Mouse (Mus musculus): ENCODE measurements around the gene Fyn. TPM values are rescaled to one million over a fixed set of nuclear protein-coding genes. Genes with fewer than 3 reads are reported as not detected.

Gene Fyn
- total RNA-seq, 2 experiments from 2014 or later, result 116 to 117 TPM

DNA sequence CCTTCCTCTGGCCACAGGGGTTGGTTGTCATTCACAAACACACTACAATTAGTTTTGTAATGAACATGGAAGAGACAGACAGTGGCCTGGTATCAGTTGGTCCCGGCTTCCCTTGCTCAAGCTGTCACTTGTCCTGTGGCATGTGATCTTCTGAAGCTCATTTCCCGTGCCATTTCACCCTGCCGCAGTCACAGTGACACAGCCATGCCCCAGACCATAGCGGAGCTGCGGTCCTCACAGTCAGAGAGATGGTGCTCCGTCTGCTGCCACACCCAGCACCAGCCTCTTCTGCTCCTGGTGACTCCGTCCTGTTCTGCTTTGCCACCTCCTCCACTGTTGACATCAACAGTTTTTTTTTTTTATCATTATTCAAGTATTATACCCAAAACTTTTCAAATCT, 49.7 kb downstream of the Fyn start:
- no peak for DNase-seq (ENCODE audit: extremely low spot score in 1 of 2, low spot score in 2 of 2)
- intact Hi-C loops (cut with DNase I), result loop anchor here (5.0 kb wide), 1 partner anchor 46 kb away; no protein-coding TSS in a partner anchor
- TF ChIP-seq CTCF (IDR thresholded peaks at IDR 0.05), result no peak
- Histone ChIP-seq H3K4me3 (no peak overlapping the region), H3K27ac (no peak overlapping the region)

DNA sequence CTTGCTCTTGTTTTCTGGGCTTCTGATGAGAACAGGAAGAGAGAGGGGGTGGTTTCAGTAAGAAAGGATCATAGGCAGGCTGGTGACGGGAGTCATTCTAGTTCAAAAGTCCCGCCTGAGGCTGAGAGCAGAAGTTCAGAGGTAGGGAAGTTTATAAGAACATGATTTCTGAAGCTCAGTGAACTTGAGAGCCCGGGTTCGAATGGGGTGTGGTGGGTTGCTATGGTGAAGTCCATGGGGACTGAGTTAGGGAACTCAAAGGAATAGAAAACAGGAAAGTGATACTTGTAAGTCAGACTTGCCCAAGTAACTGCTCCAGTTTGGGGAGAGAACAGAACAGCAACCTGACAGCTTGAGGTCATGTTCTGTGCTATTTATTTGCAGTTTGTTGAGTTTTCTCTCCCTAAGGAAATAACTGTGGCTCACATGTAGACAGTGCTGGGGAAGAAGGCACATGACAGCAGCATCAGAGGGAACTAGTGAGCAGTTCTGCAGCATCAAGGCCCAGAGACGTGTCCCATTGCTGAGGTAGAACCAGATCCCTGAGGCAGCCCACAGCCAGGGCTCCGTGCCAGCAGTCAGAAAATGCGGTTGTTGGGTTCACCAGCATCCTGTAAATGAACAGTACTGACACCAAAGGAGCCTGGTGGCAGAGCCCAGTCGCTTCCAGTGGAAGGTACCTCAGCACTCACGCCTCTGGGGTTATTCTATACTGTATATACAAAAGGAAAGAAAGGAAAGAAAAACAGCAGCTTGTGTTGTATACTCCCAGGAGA, 52.4 kb downstream of the Fyn start:
- no peak overlapping the region for H3K4me3 ChIP-seq
- no peak for TF ChIP-seq CTCF (IDR thresholded peaks at IDR 0.05)
- no peak overlapping the region for H3K27ac ChIP-seq
- no peak for DNase-seq (ENCODE audit: extremely low spot score in 1 of 2, low spot score in 2 of 2)
- intact Hi-C loops (cut with DNase I), result no loop called here

DNA sequence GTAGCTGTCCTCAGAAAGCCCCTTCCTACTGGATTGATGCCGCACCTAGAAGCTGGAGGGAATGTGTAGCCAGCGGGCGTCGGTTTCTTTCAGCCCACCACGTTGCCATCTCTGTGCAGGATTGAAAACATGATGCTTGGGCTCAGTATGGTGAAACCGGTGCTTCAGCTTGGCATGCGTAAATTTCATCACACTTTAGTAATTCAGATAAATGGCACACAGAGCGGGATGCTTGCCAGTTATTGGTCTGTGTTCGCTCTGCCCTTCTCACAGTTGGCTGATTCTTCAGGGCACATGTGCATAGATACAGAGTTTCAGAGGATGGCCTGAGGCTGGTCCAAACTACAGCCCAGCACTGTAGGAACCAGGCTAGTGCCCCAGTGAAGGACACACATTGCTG, 53.1 kb downstream of the Fyn start:
- intact Hi-C loops (cut with DNase I), result no loop called here
- TF ChIP-seq CTCF (IDR thresholded peaks at IDR 0.05), result no peak
- Histone ChIP-seq H3K4me3 (no peak overlapping the region), H3K27ac (no peak overlapping the region)
- no peak for DNase-seq (ENCODE audit: extremely low spot score in 1 of 2, low spot score in 2 of 2)

DNA sequence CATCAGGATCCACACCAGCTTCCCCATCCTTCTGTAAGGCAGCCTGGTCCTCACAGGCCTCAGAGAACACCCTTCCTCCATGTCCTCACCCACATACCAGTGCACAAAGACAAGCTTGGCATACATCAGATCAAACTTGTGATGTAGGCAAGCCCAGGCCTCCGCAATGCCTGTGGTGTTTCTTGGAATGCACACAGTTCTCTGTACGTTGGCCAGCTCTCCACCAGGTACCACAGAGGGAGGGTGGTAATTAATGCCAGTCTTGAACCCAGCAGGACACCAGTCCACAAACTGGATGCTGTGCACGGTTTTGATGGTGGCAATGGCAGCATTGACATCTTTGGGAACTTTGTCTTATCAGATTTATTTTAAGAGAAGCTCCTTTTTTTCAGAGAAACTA, 56.0 kb downstream of the Fyn start:
- DNase-seq (ENCODE audit: extremely low spot score in 1 of 2, low spot score in 2 of 2), result no peak
- no peak overlapping the region for H3K27ac ChIP-seq
- no peak overlapping the region for H3K4me3 ChIP-seq
- intact Hi-C loops (cut with DNase I), result no loop called here
- TF ChIP-seq CTCF (IDR thresholded peaks at IDR 0.05), result no peak

DNA sequence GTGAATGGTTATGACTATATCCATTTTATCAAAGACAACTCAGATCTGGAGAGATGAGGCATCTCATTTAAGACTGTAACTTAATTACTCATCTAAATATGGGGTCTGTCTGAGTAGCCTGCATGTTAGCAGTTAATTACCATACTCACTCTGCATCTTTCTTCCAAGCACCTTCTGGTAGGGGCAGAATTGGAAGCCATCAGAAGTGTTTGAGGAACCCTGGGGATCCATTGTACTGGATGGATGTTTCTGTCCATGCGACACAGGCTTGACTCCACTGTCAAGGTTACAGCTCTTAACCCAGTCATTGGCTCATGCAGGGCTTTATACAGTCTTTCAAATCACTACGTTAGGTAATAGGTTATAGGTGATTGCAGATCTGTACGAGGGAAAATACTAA, 57.4 kb downstream of the Fyn start:
- intact Hi-C loops (cut with DNase I), result no loop called here

DNA sequence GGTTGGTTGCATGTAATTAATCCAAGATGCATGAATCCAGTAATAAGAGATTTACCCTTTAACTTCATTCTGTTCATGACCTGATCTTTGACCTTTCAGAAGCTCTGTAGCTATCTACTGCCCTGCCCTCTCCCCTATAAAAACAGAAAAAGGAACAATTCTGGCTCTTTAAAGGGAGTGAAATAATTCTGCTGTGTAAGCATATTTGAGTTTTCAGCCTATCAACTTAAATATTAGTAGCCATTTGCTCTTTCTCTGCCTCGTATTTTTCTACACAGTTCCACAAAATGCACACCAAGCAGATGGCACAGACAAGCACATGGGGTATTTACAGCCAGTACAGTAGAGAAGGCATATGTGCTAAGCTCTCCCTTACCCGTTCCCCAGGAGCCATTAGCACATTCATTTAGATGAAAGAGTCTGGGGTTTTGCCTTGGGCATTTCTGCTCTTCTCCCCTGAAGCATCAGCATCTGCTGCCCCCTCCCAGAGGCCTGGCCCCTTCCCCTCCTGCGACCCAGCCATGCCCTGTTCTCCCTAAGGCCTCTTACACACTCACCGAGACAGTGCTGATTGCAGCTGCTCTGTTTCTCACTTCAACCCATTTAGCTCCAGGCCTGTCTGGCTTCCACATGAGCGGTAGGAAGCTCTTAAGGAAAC, 58.3 kb downstream of the Fyn start:
- Histone ChIP-seq H3K4me3 (no peak overlapping the region), H3K27ac (no peak overlapping the region)
- no peak for DNase-seq (ENCODE audit: extremely low spot score in 1 of 2, low spot score in 2 of 2)
- TF ChIP-seq CTCF (IDR thresholded peaks at IDR 0.05), result no peak
- intact Hi-C loops (cut with DNase I), result no loop called here

More for the DNA sequence above, 57.4 kb downstream of the Fyn start:
- Histone ChIP-seq H3K27ac (no peak overlapping the region), H3K4me3 (no peak overlapping the region)
- TF ChIP-seq CTCF (IDR thresholded peaks at IDR 0.05), result no peak
- DNase-seq (ENCODE audit: extremely low spot score in 1 of 2, low spot score in 2 of 2), result no peak

DNA sequence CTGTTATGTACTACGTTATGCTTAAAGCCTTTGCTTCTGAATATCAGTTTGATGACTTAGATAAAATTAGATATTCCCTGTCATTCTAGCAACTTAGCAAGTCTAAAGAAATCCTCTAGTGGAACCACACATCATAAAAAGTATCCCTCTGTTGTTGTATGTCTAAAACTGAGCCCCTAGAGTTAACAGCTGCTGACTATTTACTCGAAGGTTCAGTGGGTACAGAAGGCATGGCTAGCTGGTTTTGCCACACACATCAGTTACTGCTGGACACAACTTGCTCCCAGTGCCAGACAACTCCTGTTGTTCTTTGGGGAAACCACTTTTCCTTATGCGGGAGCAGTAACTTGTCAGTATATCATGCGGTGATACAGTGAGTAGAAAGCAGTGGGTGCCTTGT, 61.0 kb downstream of the Fyn start:
- Histone ChIP-seq H3K4me3 (no peak overlapping the region), H3K27ac (no peak overlapping the region)
- intact Hi-C loops (cut with DNase I), result no loop called here
- no peak for TF ChIP-seq CTCF (IDR thresholded peaks at IDR 0.05)
- DNase-seq (ENCODE audit: extremely low spot score in 1 of 2, low spot score in 2 of 2), result no peak

DNA sequence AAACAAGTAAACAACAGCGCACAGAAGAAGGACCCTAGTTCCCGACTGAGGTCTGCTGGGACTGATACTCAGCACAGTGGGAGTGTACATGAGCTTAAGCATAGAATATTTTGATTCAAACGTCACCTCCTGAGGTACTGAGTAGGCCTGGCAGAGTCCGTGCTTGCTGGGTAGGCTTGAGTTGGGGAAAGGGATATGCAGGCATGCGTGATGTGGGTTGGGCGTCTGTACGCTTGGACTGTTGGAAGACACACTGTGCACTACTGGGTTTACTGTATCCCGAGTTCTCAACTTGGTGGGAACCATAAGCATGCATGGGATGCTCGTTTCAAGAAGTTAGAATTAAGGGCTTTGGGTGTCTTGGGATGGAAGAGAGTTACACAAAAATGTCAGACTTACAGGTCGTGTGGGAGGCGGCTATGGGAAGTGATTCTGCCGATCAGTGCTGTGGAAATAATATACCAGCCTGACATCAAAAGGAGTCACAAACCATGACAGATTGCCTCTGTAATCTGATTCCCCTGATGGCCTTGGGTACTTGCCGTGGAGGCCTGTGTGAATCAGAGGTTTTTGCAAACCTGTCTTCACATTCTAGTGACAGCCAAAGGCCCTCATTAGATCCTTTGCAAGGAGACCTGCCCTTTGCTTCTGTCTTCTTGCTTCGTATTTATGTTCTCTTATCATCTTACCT, 61.6 kb downstream of the Fyn start:
- Histone ChIP-seq H3K27ac (no peak overlapping the region), H3K4me3 (no peak overlapping the region)
- no peak for TF ChIP-seq CTCF (IDR thresholded peaks at IDR 0.05)
- DNase-seq (ENCODE audit: extremely low spot score in 1 of 2, low spot score in 2 of 2), result no peak
- intact Hi-C loops (cut with DNase I), result no loop called here

DNA sequence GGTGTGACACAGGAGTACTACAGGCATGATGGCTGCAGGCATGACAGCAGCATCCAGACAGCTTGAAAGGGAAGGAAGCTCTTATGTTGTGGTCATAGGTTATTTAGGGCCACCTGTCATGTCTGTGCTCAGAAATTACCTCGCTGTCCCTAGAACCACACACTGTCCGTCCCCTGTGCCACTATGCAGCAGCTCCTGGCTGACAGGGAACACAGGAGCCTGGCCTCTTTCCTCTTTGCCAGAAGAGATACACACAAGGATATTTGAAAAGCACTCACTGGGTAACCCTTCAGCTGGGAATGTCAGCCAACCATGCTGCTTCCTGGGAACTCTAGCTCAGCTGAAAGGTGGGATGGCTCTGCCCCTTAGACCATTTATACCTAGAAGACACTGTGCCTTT, 62.6 kb downstream of the Fyn start:
- intact Hi-C loops (cut with DNase I), result no loop called here
- H3K4me3 ChIP-seq, result no peak overlapping the region
- no peak for TF ChIP-seq CTCF (IDR thresholded peaks at IDR 0.05)
- no peak for DNase-seq (ENCODE audit: extremely low spot score in 1 of 2, low spot score in 2 of 2)
- H3K27ac ChIP-seq, result no peak overlapping the region

DNA sequence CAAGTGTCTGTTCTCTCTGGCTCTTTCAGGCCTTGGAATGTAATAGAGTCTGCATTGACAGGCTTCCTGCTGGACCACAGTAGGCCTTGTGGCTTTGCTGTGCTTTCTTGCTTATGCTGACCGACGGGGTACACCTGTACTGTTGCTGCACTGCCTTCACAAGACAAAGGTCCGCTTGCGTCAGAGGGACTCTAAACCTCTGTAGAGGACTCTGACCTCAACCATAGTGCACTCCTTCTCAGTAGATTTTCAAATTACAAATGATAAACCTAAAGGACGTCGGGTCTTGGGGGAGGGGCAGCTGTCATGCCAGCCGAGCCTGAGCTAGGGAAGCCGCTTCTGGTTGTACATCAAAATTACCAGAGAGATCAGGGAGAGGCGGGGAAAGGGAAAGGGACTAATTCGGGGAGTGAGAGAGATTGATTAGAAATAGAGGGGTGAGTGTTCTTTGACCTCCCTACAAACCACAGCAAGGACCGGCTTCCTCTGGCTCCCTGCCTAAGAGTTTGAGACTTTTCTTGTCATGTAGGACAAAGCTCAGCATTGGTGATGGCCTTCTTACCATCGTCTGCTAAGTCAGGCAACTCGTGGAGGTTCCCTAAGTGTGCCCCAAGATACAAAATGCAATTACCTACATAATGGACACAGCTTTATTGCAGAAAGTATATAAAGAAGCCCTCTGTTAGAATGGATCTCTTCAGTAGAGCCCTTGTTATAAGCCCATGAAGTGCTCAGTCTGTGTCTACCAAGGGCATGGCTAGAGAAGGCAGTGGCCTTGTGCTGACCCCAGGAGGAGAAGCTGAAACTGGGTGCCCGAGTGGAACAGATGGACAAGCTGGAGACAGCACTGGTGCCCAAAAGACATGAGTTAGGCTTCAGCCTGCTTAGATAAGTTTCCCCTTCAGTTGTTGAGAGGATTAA, 64.3 kb downstream of the Fyn start:
- Histone ChIP-seq H3K27ac (no peak overlapping the region), H3K4me3 (no peak overlapping the region)
- DNase-seq (ENCODE audit: extremely low spot score in 1 of 2, low spot score in 2 of 2), result no peak
- no peak for TF ChIP-seq CTCF (IDR thresholded peaks at IDR 0.05)
- intact Hi-C loops (cut with DNase I), result no loop called here

DNA sequence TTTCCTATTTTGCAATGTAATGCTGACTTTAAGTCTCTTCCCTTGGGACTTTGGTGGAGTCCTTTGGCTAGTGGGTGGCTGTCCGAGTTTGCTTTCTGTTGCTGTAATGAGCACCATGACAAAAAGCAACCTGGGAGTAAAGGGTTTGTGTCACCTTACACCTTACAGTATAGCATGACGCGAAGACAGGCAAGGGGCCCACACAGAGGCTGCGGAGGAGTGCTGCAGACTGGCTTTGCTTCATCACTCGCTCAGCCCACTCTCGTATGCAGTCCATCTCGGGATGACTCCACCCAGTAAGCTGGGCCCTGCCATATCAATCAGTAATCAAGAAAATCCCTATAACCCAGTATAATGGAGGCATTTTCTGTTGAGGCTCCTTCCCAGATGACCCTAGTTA, 65.2 kb downstream of the Fyn start:
- intact Hi-C loops (cut with DNase I), result no loop called here
- Histone ChIP-seq H3K27ac (no peak overlapping the region), H3K4me3 (no peak overlapping the region)
- no peak for DNase-seq (ENCODE audit: extremely low spot score in 1 of 2, low spot score in 2 of 2)
- TF ChIP-seq CTCF (IDR thresholded peaks at IDR 0.05), result no peak

Measured in left cerebral cortex, adult 2 months (tissue).